ENCODE assay signal across 14 mouse cellular contexts in genomic region chr14:21962381-21963050, GRCm38 (mm10). TPM values are rescaled to one million over a fixed set of nuclear protein-coding genes. Genes with fewer than 3 reads are reported as not detected.
A peak's percentile ranks its signal among the peaks of the same experiment; 100 is the strongest.
DNase-seq lines count a peak whose midpoint lies in the region; ATAC-seq and TF ChIP-seq lines count a peak whose summit lies in the region.
"Had no signal": no experiment of that assay in that cellular context is flagged by ENCODE, and none has a peak within 500 bp of the region (broad histone marks: within the 10 kb centered on the region; RNA-seq: fewer than 3 reads in every experiment).

No protein-coding gene starts in this region.

- H3K4me1 ChIP-seq in lung, postnatal 0 days (ENCODE audit: insufficient read depth, low read depth, low read length) = no peaks in the 10 kb centered on the region
- peaks cover 19% of the 10 kb centered on the region for H3K4me1 ChIP-seq in hindbrain, embryonic 14.5 days (replicated peaks; ENCODE audit: control insufficient read depth, insufficient read depth, low read length)
- peaks cover 34% of the 10 kb centered on the region for H3K4me1 ChIP-seq in neural tube, embryonic 15.5 days
- H3K4me1 ChIP-seq in forebrain, embryonic 15.5 days = peaks cover 4% of the 10 kb centered on the region; the same call in 1 of the 2 replicates

- no peak overlapping the region for H3K4me3 ChIP-seq in lung, postnatal 0 days (ENCODE audit: low read depth, low read length)
- H3K4me3 ChIP-seq in hindbrain, embryonic 14.5 days (replicated peaks; ENCODE audit: low read length) = no peak overlapping the region
- no peak overlapping the region for H3K4me3 ChIP-seq in neural tube, embryonic 15.5 days (replicated peaks)
- H3K4me3 ChIP-seq in forebrain, embryonic 15.5 days = no peak overlapping the region

- 62% methylated on average over 22 of the region's 22 CpGs for WGBS in lung, postnatal 0 days
- 34% methylated on average over 22 of the region's 22 CpGs for WGBS in hindbrain, embryonic 14.5 days
- WGBS in neural tube, embryonic 15.5 days = 23% methylated on average over 22 of the region's 22 CpGs
- WGBS in forebrain, embryonic 15.5 days = 68% methylated on average over 22 of the region's 22 CpGs

- DNase-seq in lung, postnatal 0 days (ENCODE audit: low spot score) = no peak
- DNase-seq in lung, postnatal 14 days = no peak
- peak; percentile 51 for DNase-seq in hindbrain, embryonic 14.5 days (ENCODE audit: low spot score)
- peak; percentile 61 for DNase-seq in layer of hippocampus, adult 11-12 months (ENCODE audit: low spot score)
- DNase-seq in frontal cortex, postnatal 10 days (ENCODE audit: low spot score in 2 of 2) = no peak
- no peak for DNase-seq in spleen, adult 18-20 months
- DNase-seq: cerebellum, postnatal 14 days; lung, adult 18-20 months had no signal

- peak; percentile 47 for ATAC-seq in lung, postnatal 0 days
- no peak for ATAC-seq in hindbrain, embryonic 14.5 days (ENCODE audit: low FRiP score)
- no peak for ATAC-seq in neural tube, embryonic 15.5 days (ENCODE audit: low FRiP score)
- ATAC-seq in forebrain, embryonic 15.5 days (replicated peaks) = no peak
- ATAC-seq: forebrain, embryonic 16.5 days had no signal

- TF ChIP-seq EP300 in lung, postnatal 0 days (IDR thresholded peaks at IDR 0.05) = no peak

- no peak overlapping the region for H3K27ac ChIP-seq in lung, postnatal 0 days (ENCODE audit: low read length)
- peak overlapping the region; percentile 33; the same call in 1 of the 2 replicates for H3K27ac ChIP-seq in hindbrain, embryonic 14.5 days
- H3K27ac ChIP-seq in neural tube, embryonic 15.5 days (replicated peaks) = no peak overlapping the region
- no peak overlapping the region for H3K27ac ChIP-seq in forebrain, embryonic 15.5 days (replicated peaks)
- H3K27ac ChIP-seq: stomach, postnatal 0 days had no signal

- H3K4me2 ChIP-seq in lung, postnatal 0 days (replicated peaks; ENCODE audit: low read depth, low read length) = no peak overlapping the region
- peak overlapping the region; percentile 37 for H3K4me2 ChIP-seq in hindbrain, embryonic 14.5 days (replicated peaks)
- H3K4me2 ChIP-seq in neural tube, embryonic 15.5 days = peak overlapping the region; percentile 36
- H3K4me2 ChIP-seq in forebrain, embryonic 15.5 days (replicated peaks) = no peak overlapping the region
- H3K4me2 ChIP-seq: heart, embryonic 11.5 days had no signal

- no peak for TF ChIP-seq CTCF in lung, postnatal 0 days (IDR thresholded peaks at IDR 0.05)

- H3K9me3 ChIP-seq in lung, postnatal 0 days (ENCODE audit: low read length) = no peaks in the 10 kb centered on the region
- no peaks in the 10 kb centered on the region for H3K9me3 ChIP-seq in hindbrain, embryonic 14.5 days (ENCODE audit: control insufficient read depth, low read length)
- H3K9me3 ChIP-seq in neural tube, embryonic 15.5 days (replicated peaks) = no peaks in the 10 kb centered on the region
- H3K9me3 ChIP-seq in forebrain, embryonic 15.5 days = no peaks in the 10 kb centered on the region

- H3K36me3 ChIP-seq in lung, postnatal 0 days (ENCODE audit: insufficient read depth, low read length) = no peaks in the 10 kb centered on the region
- H3K36me3 ChIP-seq in hindbrain, embryonic 14.5 days (replicated peaks; ENCODE audit: control insufficient read depth, insufficient read depth) = no peaks in the 10 kb centered on the region
- H3K36me3 ChIP-seq in neural tube, embryonic 15.5 days = no peaks in the 10 kb centered on the region
- H3K36me3 ChIP-seq in forebrain, embryonic 15.5 days = no peaks in the 10 kb centered on the region

- H3K9ac ChIP-seq in lung, postnatal 0 days (replicated peaks; ENCODE audit: low read depth) = no peak overlapping the region
- no peak overlapping the region; the same call in 1 of the 2 replicates for H3K9ac ChIP-seq in hindbrain, embryonic 14.5 days
- H3K9ac ChIP-seq in neural tube, embryonic 15.5 days (replicated peaks) = no peak overlapping the region
- no peak overlapping the region for H3K9ac ChIP-seq in forebrain, embryonic 15.5 days (replicated peaks)

- no peaks in the 10 kb centered on the region for H3K27me3 ChIP-seq in lung, postnatal 0 days (replicated peaks; ENCODE audit: insufficient read depth, low read length)
- H3K27me3 ChIP-seq in hindbrain, embryonic 14.5 days (ENCODE audit: control insufficient read depth, insufficient read depth, low read length) = no peaks in the 10 kb centered on the region
- 0 out of 2 replicates have a peak, but pooled peaks cover 3% of the 10 kb centered on the region for H3K27me3 ChIP-seq in neural tube, embryonic 15.5 days (replicated peaks)
- H3K27me3 ChIP-seq in forebrain, embryonic 15.5 days = 0 out of 2 replicates have a peak, but pooled peaks cover 3% of the 10 kb centered on the region
- H3K27me3 ChIP-seq: CH12.LX had no signal

RNA-seq across cellular contexts. Expression of gene Zfp503, which starts 26.9 kb away (rescaled TPM):
- polyA plus RNA-seq in lung, postnatal 0 days (2015; fragmentation: Nextera tagmentation; extraction: Ambion mirVana) = 16.7 and 18.6 TPM in 2 replicates
- polyA plus RNA-seq in hindbrain, embryonic 14.5 days (2014; fragmentation: Nextera tagmentation; extraction: Ambion mirVana) = 9.3 and 11.6 TPM in 2 replicates
- polyA plus RNA-seq in neural tube, embryonic 15.5 days (2015; fragmentation: Nextera tagmentation; extraction: Ambion mirVana) = 12.7 and 12.9 TPM in 2 replicates
- 7.4 TPM in 2 replicates for polyA plus RNA-seq in forebrain, embryonic 15.5 days (2015; fragmentation: Nextera tagmentation; extraction: Ambion mirVana)

RNA-seq across cellular contexts. Expression of gene Lrmda, which starts 57.0 kb away (rescaled TPM):
- polyA plus RNA-seq in lung, postnatal 0 days (2015; fragmentation: Nextera tagmentation; extraction: Ambion mirVana) = 0.86 and 1.6 TPM in 2 replicates
- 0.43 and 0.64 TPM in 2 replicates for polyA plus RNA-seq in hindbrain, embryonic 14.5 days (2014; fragmentation: Nextera tagmentation; extraction: Ambion mirVana)
- polyA plus RNA-seq in neural tube, embryonic 15.5 days (2015; fragmentation: Nextera tagmentation; extraction: Ambion mirVana) = 0.49 and 0.68 TPM in 2 replicates
- 0.15 TPM in 1 of 2 replicates, not detected in the other for polyA plus RNA-seq in forebrain, embryonic 15.5 days (2015; fragmentation: Nextera tagmentation; extraction: Ambion mirVana)
- polyA plus RNA-seq: forebrain, embryonic 16.5 days had no signal

Comparison
In these comparisons a context has a peak if more than half of its experiments do, and no peak if none do; other contexts are left out.
1. DNase-seq: peak in hindbrain, embryonic 14.5 days (single experiment) and layer of hippocampus, adult 11-12 months (single experiment); none in lung, postnatal 0 days (single experiment), lung, postnatal 14 days (single experiment), frontal cortex, postnatal 10 days (0 of 2) and spleen, adult 18-20 months (0 of 2).
2. H3K4me2 ChIP-seq: peak in hindbrain, embryonic 14.5 days (single experiment) and neural tube, embryonic 15.5 days (single experiment); none in lung, postnatal 0 days (single experiment) and forebrain, embryonic 15.5 days (single experiment).